Mouse (Mus musculus): ENCODE measurements around the gene Taf15. TPM values are rescaled to one million over a fixed set of nuclear protein-coding genes. Genes with fewer than 3 reads are reported as not detected.
A peak's percentile ranks its signal among the peaks of the same experiment; 100 is the strongest.

The Taf15 gene
- polyA plus RNA-seq, 1 experiment: 6.1 TPM

GRCm38 (mm10) chr11:83467120-83467652 lies 5.7 kb upstream of the Taf15 start:
- Histone ChIP-seq H3K4me3 (ENCODE audit: low read depth, low read length) (no peak overlapping the region), H3K27me3 (ENCODE audit: control insufficient read depth, insufficient read depth, low read length) (no peaks in the 10 kb centered on the region), H3K4me1 (ENCODE audit: control insufficient read depth, insufficient read depth, insufficient read length, low read length) (peaks cover 21% of the 10 kb centered on the region; the same call in 1 of the 2 replicates), H3K36me3 (ENCODE audit: control insufficient read depth, insufficient read depth, low read length) (no peaks in the 10 kb centered on the region), H3K27ac (ENCODE audit: insufficient read depth, low read depth, low read length) (0 out of 2 replicates have a peak overlapping the region, but pooled peaks have one; percentile 46)
- WGBS: 18% methylated on average over 11 of the region's 11 CpGs
- TF ChIP-seq CTCF (IDR thresholded peaks at IDR 0.05; ENCODE audit: extremely low read depth, insufficient read length, insufficient replicate concordance, low read depth, low read length) (no peak), POLR2A (IDR thresholded peaks at IDR 0.05; ENCODE audit: low read depth, low read length) (no peak)

GRCm38 (mm10) chr11:83468765-83469164 lies 4.1 kb upstream of the Taf15 start:
- no peak overlapping the region for H3K4me3 ChIP-seq (ENCODE audit: low read depth, low read length)
- no peak overlapping the region for H3K27ac ChIP-seq (ENCODE audit: insufficient read depth, low read depth, low read length)
- H3K36me3 ChIP-seq (ENCODE audit: control insufficient read depth, insufficient read depth, low read length): no peaks in the 10 kb centered on the region
- peaks cover 15% of the 10 kb centered on the region; the same call in 1 of the 2 replicates for H3K4me1 ChIP-seq (ENCODE audit: control insufficient read depth, insufficient read depth, insufficient read length, low read length)
- no peak for TF ChIP-seq POLR2A (IDR thresholded peaks at IDR 0.05; ENCODE audit: low read depth, low read length)
- no peak for TF ChIP-seq CTCF (IDR thresholded peaks at IDR 0.05; ENCODE audit: extremely low read depth, insufficient read length, insufficient replicate concordance, low read depth, low read length)
- no peaks in the 10 kb centered on the region for H3K27me3 ChIP-seq (ENCODE audit: control insufficient read depth, insufficient read depth, low read length)
- WGBS: 90% methylated on average over 3 of the region's 3 CpGs

GRCm38 (mm10) chr11:83471766-83472165 lies 1.1 kb upstream of the Taf15 start:
- TF ChIP-seq POLR2A (IDR thresholded peaks at IDR 0.05; ENCODE audit: low read depth, low read length): no peak
- no peak for TF ChIP-seq CTCF (IDR thresholded peaks at IDR 0.05; ENCODE audit: extremely low read depth, insufficient read length, insufficient replicate concordance, low read depth, low read length)
- Histone ChIP-seq H3K27ac (ENCODE audit: insufficient read depth, low read depth, low read length) (peak overlapping the region; percentile 88), H3K27me3 (ENCODE audit: control insufficient read depth, insufficient read depth, low read length) (no peaks in the 10 kb centered on the region), H3K36me3 (ENCODE audit: control insufficient read depth, insufficient read depth, low read length) (peaks cover 4% of the 10 kb centered on the region; the same call in 1 of the 2 replicates), H3K4me3 (ENCODE audit: low read depth, low read length) (peak overlapping the region; percentile 61; the same call in 1 of the 2 replicates), H3K4me1 (ENCODE audit: control insufficient read depth, insufficient read depth, insufficient read length, low read length) (peaks cover 5% of the 10 kb centered on the region; the same call in 1 of the 2 replicates)
- WGBS: 25% methylated on average over 2 of the region's 2 CpGs

GRCm38 (mm10) chr11:83473235-83474016 lies 540 bp downstream of the Taf15 start:
- H3K27ac ChIP-seq (ENCODE audit: insufficient read depth, low read depth, low read length): peak overlapping the region; percentile 73
- peaks cover 9% of the 10 kb centered on the region for H3K36me3 ChIP-seq (ENCODE audit: control insufficient read depth, insufficient read depth, low read length)
- no peak for TF ChIP-seq CTCF (IDR thresholded peaks at IDR 0.05; ENCODE audit: extremely low read depth, insufficient read length, insufficient replicate concordance, low read depth, low read length)
- TF ChIP-seq POLR2A (IDR thresholded peaks at IDR 0.05; ENCODE audit: low read depth, low read length): no peak
- H3K4me1 ChIP-seq (ENCODE audit: control insufficient read depth, insufficient read depth, insufficient read length, low read length): no peaks in the 10 kb centered on the region
- WGBS: under 1% methylated on average over 52 of the region's 52 CpGs
- H3K27me3 ChIP-seq (ENCODE audit: control insufficient read depth, insufficient read depth, low read length): no peaks in the 10 kb centered on the region
- H3K4me3 ChIP-seq (ENCODE audit: low read depth, low read length): peak overlapping the region; percentile 78

- WGBS: 66% methylated on average over 4 of the region's 4 CpGs
- no peak for TF ChIP-seq CTCF (IDR thresholded peaks at IDR 0.05; ENCODE audit: extremely low read depth, insufficient read length, insufficient replicate concordance, low read depth, low read length)
- no peak for TF ChIP-seq POLR2A (IDR thresholded peaks at IDR 0.05; ENCODE audit: low read depth, low read length)
- no peak overlapping the region for H3K27ac ChIP-seq (ENCODE audit: insufficient read depth, low read depth, low read length)
- no peaks in the 10 kb centered on the region for H3K27me3 ChIP-seq (ENCODE audit: control insufficient read depth, insufficient read depth, low read length)
- H3K4me3 ChIP-seq (ENCODE audit: low read depth, low read length): no peak overlapping the region
- H3K36me3 ChIP-seq (ENCODE audit: control insufficient read depth, insufficient read depth, low read length): peaks cover 23% of the 10 kb centered on the region
- H3K4me1 ChIP-seq (ENCODE audit: control insufficient read depth, insufficient read depth, insufficient read length, low read length): no peaks in the 10 kb centered on the region
Observed at GRCm38 (mm10) chr11:83491488-83491887, 18.6 kb downstream of the Taf15 start.

GRCm38 (mm10) chr11:83495571-83495970 lies 22.7 kb downstream of the Taf15 start:
- no peak overlapping the region for H3K27ac ChIP-seq (ENCODE audit: insufficient read depth, low read depth, low read length)
- 85% methylated on average over 2 of the region's 2 CpGs for WGBS
- H3K4me3 ChIP-seq (ENCODE audit: low read depth, low read length): no peak overlapping the region
- no peaks in the 10 kb centered on the region for H3K4me1 ChIP-seq (ENCODE audit: control insufficient read depth, insufficient read depth, insufficient read length, low read length)
- no peaks in the 10 kb centered on the region for H3K27me3 ChIP-seq (ENCODE audit: control insufficient read depth, insufficient read depth, low read length)
- no peak for TF ChIP-seq POLR2A (IDR thresholded peaks at IDR 0.05; ENCODE audit: low read depth, low read length)
- peaks cover 22% of the 10 kb centered on the region for H3K36me3 ChIP-seq (ENCODE audit: control insufficient read depth, insufficient read depth, low read length)

GRCm38 (mm10) chr11:83504308-83504707 lies 31.4 kb downstream of the Taf15 start:
- Histone ChIP-seq H3K27me3 (ENCODE audit: control insufficient read depth, insufficient read depth, low read length) (no peaks in the 10 kb centered on the region), H3K4me3 (ENCODE audit: low read depth, low read length) (no peak overlapping the region), H3K4me1 (ENCODE audit: control insufficient read depth, insufficient read depth, insufficient read length, low read length) (no peaks in the 10 kb centered on the region), H3K27ac (ENCODE audit: insufficient read depth, low read depth, low read length) (no peak overlapping the region), H3K36me3 (ENCODE audit: control insufficient read depth, insufficient read depth, low read length) (peaks cover 50% of the 10 kb centered on the region)
- TF ChIP-seq CTCF (IDR thresholded peaks at IDR 0.05; ENCODE audit: extremely low read depth, insufficient read length, insufficient replicate concordance, low read depth, low read length) (no peak), POLR2A (IDR thresholded peaks at IDR 0.05; ENCODE audit: low read depth, low read length) (no peak)
- 80% methylated on average over 5 of the region's 5 CpGs for WGBS

Data from small intestine, adult 2 months (tissue).